Comparison of ENCODE assay signal across 8 mouse cellular contexts in the genomic region with DNA sequence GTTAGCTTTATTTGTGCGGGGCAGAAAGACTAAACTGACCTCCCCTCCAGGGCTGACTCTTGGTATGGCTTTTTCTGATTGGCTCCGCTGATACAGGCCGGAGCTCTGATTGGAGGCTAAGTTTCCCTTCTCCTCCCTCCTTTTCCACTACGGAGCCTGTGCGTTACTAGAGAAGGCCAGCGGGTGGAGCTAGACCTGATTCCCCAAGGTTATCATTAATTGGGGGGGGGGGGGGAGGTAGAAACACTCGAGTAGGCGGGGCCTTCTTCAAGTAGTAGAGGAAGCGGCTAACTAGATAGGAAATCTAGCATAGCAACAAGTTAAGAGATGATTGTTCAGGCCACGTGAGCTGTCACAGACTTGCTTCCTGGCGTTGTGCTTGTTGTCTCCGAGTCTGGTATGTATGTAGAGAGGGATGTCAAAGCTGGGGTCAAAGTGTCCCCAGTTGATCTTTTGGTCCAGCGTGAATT. TPM values are rescaled to one million over a fixed set of nuclear protein-coding genes. Genes with fewer than 3 reads are reported as not detected.
A peak's percentile ranks its signal among the peaks of the same experiment; 100 is the strongest.
DNase-seq lines count a peak whose midpoint lies in the region; ATAC-seq and TF ChIP-seq lines count a peak whose summit lies in the region.

No protein-coding gene starts in this region.

- peak; percentile 97 for DNase-seq in CD4-positive, CD25-positive, alpha-beta regulatory T cell, adult 2 months (ENCODE audit: low read depth, low spot score)
- DNase-seq in brain, embryonic 14.5 days (ENCODE audit: low read depth) = peak; percentile 89
- peak; percentile 92 for DNase-seq in midbrain, postnatal 0 days (ENCODE audit: low spot score)
- peak; percentile 83 to 86 for DNase-seq in spleen, postnatal 14 days (ENCODE audit: low spot score in 2 of 2)

- H3K4me3 ChIP-seq in heart, embryonic 11.5 days (ENCODE audit: low read depth, low read length) = peak overlapping the region; percentile 56
- H3K4me3 ChIP-seq in kidney, embryonic 15.5 days (replicated peaks) = peak overlapping the region; percentile 58
- peak overlapping the region; percentile 54 for H3K4me3 ChIP-seq in limb, embryonic 15.5 days
- peak overlapping the region; percentile 58 for H3K4me3 ChIP-seq in midbrain, postnatal 0 days (ENCODE audit: low read depth, low read length)

- under 1% methylated on average over 13 of the region's 13 CpGs for WGBS in heart, embryonic 11.5 days (ENCODE audit: insufficient replicate concordance)
- WGBS in kidney, embryonic 15.5 days = 0% methylated on average over 13 of the region's 13 CpGs
- 2% methylated on average over 13 of the region's 13 CpGs for WGBS in limb, embryonic 15.5 days
- under 1% methylated on average over 13 of the region's 13 CpGs for WGBS in midbrain, postnatal 0 days

- TF ChIP-seq POLR2A in brain, embryonic 14.5 days (IDR thresholded peaks at IDR 0.05; ENCODE audit: borderline replicate concordance, extremely low read depth, insufficient read depth, insufficient read length, poor library complexity, severe bottlenecking) = no peak

- no peaks in the 10 kb centered on the region for H3K9me3 ChIP-seq in heart, embryonic 11.5 days (replicated peaks; ENCODE audit: control insufficient read depth, low read length)
- H3K9me3 ChIP-seq in kidney, embryonic 15.5 days (replicated peaks) = no peaks in the 10 kb centered on the region
- no peaks in the 10 kb centered on the region for H3K9me3 ChIP-seq in limb, embryonic 15.5 days
- H3K9me3 ChIP-seq in midbrain, postnatal 0 days (ENCODE audit: low read length) = no peaks in the 10 kb centered on the region

- peak; percentile 59; the same call in 1 of the 2 replicates for TF ChIP-seq CTCF in brain, embryonic 14.5 days (IDR thresholded peaks at IDR 0.05; ENCODE audit: borderline replicate concordance, extremely low read depth, insufficient read depth, insufficient read length)
- peak; percentile 73 for TF ChIP-seq CTCF in midbrain, postnatal 0 days (IDR thresholded peaks at IDR 0.05)

- H3K4me2 ChIP-seq in heart, embryonic 11.5 days = peak overlapping the region; percentile 94
- peak overlapping the region; percentile 98 for H3K4me2 ChIP-seq in kidney, embryonic 15.5 days
- peak overlapping the region; percentile 98 for H3K4me2 ChIP-seq in limb, embryonic 15.5 days
- peak overlapping the region; percentile 98 for H3K4me2 ChIP-seq in midbrain, postnatal 0 days (ENCODE audit: low read depth, low read length, poor library complexity, severe bottlenecking)

- peak; percentile 61 for ATAC-seq in erythroblast, adult 5-6 weeks (replicated peaks; ENCODE audit: low FRiP score, poor library complexity, severe bottlenecking)
- ATAC-seq in heart, embryonic 11.5 days (replicated peaks; ENCODE audit: insufficient number of reproducible peaks, low FRiP score, low TSS enrichment) = peak; percentile 46; the same call in 1 of the 2 replicates
- ATAC-seq in kidney, embryonic 15.5 days (replicated peaks; ENCODE audit: low FRiP score) = peak; percentile 61
- ATAC-seq in limb, embryonic 15.5 days (ENCODE audit: insufficient number of reproducible peaks, low FRiP score, low TSS enrichment, low read depth) = peak; percentile 53; the same call in 1 of the 2 replicates
- ATAC-seq in midbrain, postnatal 0 days (ENCODE audit: low FRiP score) = peak; percentile 69

- H3K27me3 ChIP-seq in heart, embryonic 11.5 days (ENCODE audit: control insufficient read depth, insufficient read depth, low read length) = peaks cover 76% of the 10 kb centered on the region
- H3K27me3 ChIP-seq in kidney, embryonic 15.5 days = peaks cover 73% of the 10 kb centered on the region
- H3K27me3 ChIP-seq in limb, embryonic 15.5 days = peaks cover 74% of the 10 kb centered on the region
- H3K27me3 ChIP-seq in midbrain, postnatal 0 days (ENCODE audit: insufficient read depth, low read length) = peaks cover 61% of the 10 kb centered on the region

- H3K36me3 ChIP-seq in heart, embryonic 11.5 days (ENCODE audit: control insufficient read depth, insufficient read depth, low read length) = no peaks in the 10 kb centered on the region
- H3K36me3 ChIP-seq in kidney, embryonic 15.5 days = no peaks in the 10 kb centered on the region
- peaks cover 11% of the 10 kb centered on the region; the same call in 1 of the 2 replicates for H3K36me3 ChIP-seq in limb, embryonic 15.5 days
- H3K36me3 ChIP-seq in midbrain, postnatal 0 days (ENCODE audit: insufficient read depth, low read length) = no peaks in the 10 kb centered on the region

- H3K4me1 ChIP-seq in heart, embryonic 11.5 days (ENCODE audit: control insufficient read depth, insufficient read depth, low read length) = peaks cover 35% of the 10 kb centered on the region
- H3K4me1 ChIP-seq in kidney, embryonic 15.5 days = peaks cover 62% of the 10 kb centered on the region
- H3K4me1 ChIP-seq in limb, embryonic 15.5 days = peaks cover 53% of the 10 kb centered on the region
- peaks cover 24% of the 10 kb centered on the region; the same call in 1 of the 2 replicates for H3K4me1 ChIP-seq in midbrain, postnatal 0 days (ENCODE audit: insufficient read depth, low read length)

- H3K9ac ChIP-seq in heart, embryonic 11.5 days (ENCODE audit: low read depth, low read length) = 0 out of 2 replicates have a peak overlapping the region, but pooled peaks have one; percentile 10
- no peak overlapping the region; the same call in 1 of the 2 replicates for H3K9ac ChIP-seq in kidney, embryonic 15.5 days
- H3K9ac ChIP-seq in limb, embryonic 15.5 days = 0 out of 2 replicates have a peak overlapping the region, but pooled peaks have one; percentile 2
- no peak overlapping the region for H3K9ac ChIP-seq in midbrain, postnatal 0 days (replicated peaks; ENCODE audit: low read length, poor library complexity, severe bottlenecking)

- H3K27ac ChIP-seq in heart, embryonic 11.5 days (ENCODE audit: low read depth, low read length) = 0 out of 2 replicates have a peak overlapping the region, but pooled peaks have one; percentile 22
- peak overlapping the region; percentile 41; the same call in 1 of the 2 replicates for H3K27ac ChIP-seq in kidney, embryonic 15.5 days
- H3K27ac ChIP-seq in limb, embryonic 15.5 days = peak overlapping the region; percentile 40
- H3K27ac ChIP-seq in midbrain, postnatal 0 days (ENCODE audit: low read depth, low read length) = peak overlapping the region; percentile 52

RNA-seq across cellular contexts. Expression of a gene that starts 1.1 kb away (rescaled TPM):
- polyA plus RNA-seq in brain, embryonic 14.5 days (2012; rRNA removed) = 1.0 and 1.5 TPM in 2 replicates
- 0.58 TPM in 1 of 2 replicates, not detected in the other for total RNA-seq in erythroblast, adult 5-6 weeks (2015; ENCODE audit: low replicate concordance)
- 4.7 and 5.4 TPM in 2 replicates for total RNA-seq in erythroblast, adult 5-6 weeks (2017; ENCODE audit: low replicate concordance)
- polyA plus RNA-seq in heart, embryonic 11.5 days (2014; fragmentation: Nextera tagmentation; extraction: Ambion mirVana) = not detected in 2 replicates
- 0.18 and 0.38 TPM in 2 replicates for polyA plus RNA-seq in kidney, embryonic 15.5 days (2015; fragmentation: Nextera tagmentation; extraction: Ambion mirVana)
- polyA plus RNA-seq in limb, embryonic 15.5 days (2015; fragmentation: Nextera tagmentation; extraction: Ambion mirVana) = 0.05 and 0.21 TPM in 2 replicates
- total RNA-seq in midbrain, postnatal 0 days (2014; rRNA removed) = 6.3 and 7.7 TPM in 2 replicates
- polyA plus RNA-seq in midbrain, postnatal 0 days (2015; fragmentation: Nextera tagmentation; extraction: Ambion mirVana) = 4.1 and 4.2 TPM in 2 replicates

RNA-seq across cellular contexts. Expression of a gene that starts 1.6 kb away (rescaled TPM):
- 0.08 and 0.13 TPM in 2 replicates for polyA plus RNA-seq in brain, embryonic 14.5 days (2012; rRNA removed)
- total RNA-seq in erythroblast, adult 5-6 weeks (2015; ENCODE audit: low replicate concordance) = 39.2 and 40.8 TPM in 2 replicates
- 20.6 and 35.8 TPM in 2 replicates for total RNA-seq in erythroblast, adult 5-6 weeks (2017; ENCODE audit: low replicate concordance)
- polyA plus RNA-seq in heart, embryonic 11.5 days (2014; fragmentation: Nextera tagmentation; extraction: Ambion mirVana) = 18.9 and 25.4 TPM in 2 replicates
- 2.0 and 2.7 TPM in 2 replicates for polyA plus RNA-seq in kidney, embryonic 15.5 days (2015; fragmentation: Nextera tagmentation; extraction: Ambion mirVana)
- polyA plus RNA-seq in limb, embryonic 15.5 days (2015; fragmentation: Nextera tagmentation; extraction: Ambion mirVana) = 0.96 and 3.0 TPM in 2 replicates
- total RNA-seq in midbrain, postnatal 0 days (2014; rRNA removed) = not detected in 2 replicates
- 0.30 TPM in 1 of 2 replicates, not detected in the other for polyA plus RNA-seq in midbrain, postnatal 0 days (2015; fragmentation: Nextera tagmentation; extraction: Ambion mirVana)

RNA-seq across cellular contexts. Expression of a gene that starts 15.0 kb away (rescaled TPM):
- polyA plus RNA-seq in brain, embryonic 14.5 days (2012; rRNA removed) = 3.0 and 3.9 TPM in 2 replicates
- total RNA-seq in erythroblast, adult 5-6 weeks (2015; ENCODE audit: low replicate concordance) = 0.84 and 1.2 TPM in 2 replicates
- total RNA-seq in erythroblast, adult 5-6 weeks (2017; ENCODE audit: low replicate concordance) = 2.2 and 2.3 TPM in 2 replicates
- 8.1 and 8.5 TPM in 2 replicates for polyA plus RNA-seq in heart, embryonic 11.5 days (2014; fragmentation: Nextera tagmentation; extraction: Ambion mirVana)
- 10.8 and 13.7 TPM in 2 replicates for polyA plus RNA-seq in kidney, embryonic 15.5 days (2015; fragmentation: Nextera tagmentation; extraction: Ambion mirVana)
- 23.4 and 24.4 TPM in 2 replicates for polyA plus RNA-seq in limb, embryonic 15.5 days (2015; fragmentation: Nextera tagmentation; extraction: Ambion mirVana)
- 4.5 and 5.2 TPM in 2 replicates for total RNA-seq in midbrain, postnatal 0 days (2014; rRNA removed)
- 3.4 and 3.6 TPM in 2 replicates for polyA plus RNA-seq in midbrain, postnatal 0 days (2015; fragmentation: Nextera tagmentation; extraction: Ambion mirVana)

RNA-seq across cellular contexts. Expression of a gene that starts 28.3 kb away (rescaled TPM):
- 81.1 and 85.4 TPM in 2 replicates for polyA plus RNA-seq in brain, embryonic 14.5 days (2012; rRNA removed)
- 7.9 and 19.0 TPM in 2 replicates for total RNA-seq in erythroblast, adult 5-6 weeks (2015; ENCODE audit: low replicate concordance)
- total RNA-seq in erythroblast, adult 5-6 weeks (2017; ENCODE audit: low replicate concordance) = 6.8 and 11.4 TPM in 2 replicates
- polyA plus RNA-seq in heart, embryonic 11.5 days (2014; fragmentation: Nextera tagmentation; extraction: Ambion mirVana) = 140 and 147 TPM in 2 replicates
- 140 and 143 TPM in 2 replicates for polyA plus RNA-seq in kidney, embryonic 15.5 days (2015; fragmentation: Nextera tagmentation; extraction: Ambion mirVana)
- polyA plus RNA-seq in limb, embryonic 15.5 days (2015; fragmentation: Nextera tagmentation; extraction: Ambion mirVana) = 112 and 116 TPM in 2 replicates
- total RNA-seq in midbrain, postnatal 0 days (2014; rRNA removed) = 62.9 and 80.9 TPM in 2 replicates
- polyA plus RNA-seq in midbrain, postnatal 0 days (2015; fragmentation: Nextera tagmentation; extraction: Ambion mirVana) = 105 TPM in 2 replicates

RNA-seq across cellular contexts. Expression of a gene that starts 36.1 kb away (rescaled TPM):
- polyA plus RNA-seq in brain, embryonic 14.5 days (2012; rRNA removed) = 1.3 and 2.1 TPM in 2 replicates
- total RNA-seq in erythroblast, adult 5-6 weeks (2015; ENCODE audit: low replicate concordance) = not detected in 2 replicates
- total RNA-seq in erythroblast, adult 5-6 weeks (2017; ENCODE audit: low replicate concordance) = not detected in 2 replicates
- polyA plus RNA-seq in heart, embryonic 11.5 days (2014; fragmentation: Nextera tagmentation; extraction: Ambion mirVana) = 0.28 and 1.8 TPM in 2 replicates
- polyA plus RNA-seq in kidney, embryonic 15.5 days (2015; fragmentation: Nextera tagmentation; extraction: Ambion mirVana) = 1.6 and 1.8 TPM in 2 replicates
- polyA plus RNA-seq in limb, embryonic 15.5 days (2015; fragmentation: Nextera tagmentation; extraction: Ambion mirVana) = 0.56 TPM in 1 of 2 replicates, not detected in the other
- total RNA-seq in midbrain, postnatal 0 days (2014; rRNA removed) = 10.7 TPM in 1 of 2 replicates, not detected in the other
- 0.20 TPM in 1 of 2 replicates, not detected in the other for polyA plus RNA-seq in midbrain, postnatal 0 days (2015; fragmentation: Nextera tagmentation; extraction: Ambion mirVana)

Comparison
In these comparisons a context has a peak if more than half of its experiments do, and no peak if none do; other contexts are left out.
1. Peak in every context shown above with its lines: DNase-seq, ATAC-seq, H3K4me3 ChIP-seq and H3K27ac ChIP-seq.
2. H3K9ac ChIP-seq: peak in heart, embryonic 11.5 days (single experiment) and limb, embryonic 15.5 days (single experiment); none in kidney, embryonic 15.5 days (single experiment) and midbrain, postnatal 0 days (single experiment).